Mouse (Mus musculus): ENCODE data around the gene Olfr944. TPM values are rescaled to one million over a fixed set of nuclear protein-coding genes. Genes with fewer than 3 reads are reported as not detected.

Gene Olfr944
- polyA plus RNA-seq (2015; fragmentation: Nextera tagmentation; extraction: Ambion mirVana), result not detected in 2 replicates

GRCm38 (mm10) chr9:39201620-39202019, at the start of gene Olfr944:
Gene Olfr944 (plus strand): TSS chr9:39201920.

DNA sequence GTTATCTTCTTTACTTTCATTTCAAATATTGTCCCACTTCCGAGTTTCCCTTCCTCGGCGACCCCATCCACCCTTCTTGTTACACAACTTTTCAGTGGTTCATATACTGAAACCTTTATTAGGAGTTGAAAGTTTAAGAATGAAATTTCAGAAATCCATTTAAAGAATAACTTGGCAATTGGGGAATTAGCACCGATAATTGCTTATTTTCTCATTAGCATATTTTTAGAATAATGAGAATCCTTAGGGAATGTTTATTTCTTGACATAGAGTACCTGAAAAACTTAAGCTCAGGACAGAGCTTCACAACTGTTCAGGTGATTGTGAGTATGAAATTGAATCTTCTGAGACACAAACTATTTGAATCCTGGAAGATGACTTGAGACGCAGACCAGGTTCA, 35.7 kb upstream of the Olfr944 start, which contains the start of gene Olfr943:
Gene Olfr943, plus strand, starts transcription at position 301 of the 400 bp plus-strand sequence.

DNA sequence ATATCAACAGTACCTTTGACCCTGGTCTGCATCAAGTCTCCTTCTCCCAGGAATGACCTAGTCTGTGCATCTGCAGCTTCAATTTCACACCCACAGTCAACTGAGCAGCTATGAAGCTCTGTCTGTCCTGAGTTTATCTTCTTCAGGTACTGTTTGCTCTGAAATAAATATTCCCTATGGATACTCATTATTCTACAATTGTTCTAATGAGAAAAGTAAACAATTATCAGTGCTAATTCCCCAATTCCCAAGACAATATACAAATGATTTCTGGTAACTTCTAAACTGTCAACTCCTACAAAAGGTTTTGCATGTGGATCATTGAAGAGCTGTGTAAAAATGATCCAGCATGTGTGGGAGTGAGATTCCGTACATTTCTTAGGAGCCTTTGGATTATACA, 48.2 kb downstream of the Olfr944 start, which contains the start of gene Olfr1537:
Gene Olfr1537, minus strand, starts transcription at position 101 of the 400 bp plus-strand sequence.

Other genes with a start within 250 kb of the Olfr944 start
- not detected in 2 replicates for gene Olfr933, start 229.6 kb upstream of the Olfr944 start, polyA plus RNA-seq (2015; fragmentation: Nextera tagmentation; extraction: Ambion mirVana)
- not detected in 2 replicates for gene Olfr934, start 213.6 kb upstream of the Olfr944 start, polyA plus RNA-seq (2015; fragmentation: Nextera tagmentation; extraction: Ambion mirVana)
- not detected in 2 replicates for gene Olfr935, start 202.2 kb upstream of the Olfr944 start, polyA plus RNA-seq (2015; fragmentation: Nextera tagmentation; extraction: Ambion mirVana)
- gene Olfr146, start 178.5 kb upstream of the Olfr944 start, polyA plus RNA-seq (2015; fragmentation: Nextera tagmentation; extraction: Ambion mirVana), result not detected in 2 replicates
- not detected in 2 replicates for gene Olfr937, start 137.0 kb upstream of the Olfr944 start, polyA plus RNA-seq (2015; fragmentation: Nextera tagmentation; extraction: Ambion mirVana)
- gene Olfr938, start 123.0 kb upstream of the Olfr944 start, polyA plus RNA-seq (2015; fragmentation: Nextera tagmentation; extraction: Ambion mirVana), result not detected in 2 replicates
- gene Olfr27, start 73.8 kb upstream of the Olfr944 start, polyA plus RNA-seq (2015; fragmentation: Nextera tagmentation; extraction: Ambion mirVana), result not detected in 2 replicates
- not detected in 2 replicates for gene Olfr943, start 35.6 kb upstream of the Olfr944 start, polyA plus RNA-seq (2015; fragmentation: Nextera tagmentation; extraction: Ambion mirVana)
- not detected in 2 replicates for gene Olfr1537, start 48.1 kb downstream of the Olfr944 start, polyA plus RNA-seq (2015; fragmentation: Nextera tagmentation; extraction: Ambion mirVana)
- gene Olfr945, start 74.9 kb downstream of the Olfr944 start, polyA plus RNA-seq (2015; fragmentation: Nextera tagmentation; extraction: Ambion mirVana), result not detected in 2 replicates
- not detected in 2 replicates for gene Olfr948, start 124.1 kb downstream of the Olfr944 start, polyA plus RNA-seq (2015; fragmentation: Nextera tagmentation; extraction: Ambion mirVana)
- gene Olfr951, start 185.5 kb downstream of the Olfr944 start, polyA plus RNA-seq (2015; fragmentation: Nextera tagmentation; extraction: Ambion mirVana), result not detected in 2 replicates
- not detected in 2 replicates for gene Olfr952, start 225.2 kb downstream of the Olfr944 start, polyA plus RNA-seq (2015; fragmentation: Nextera tagmentation; extraction: Ambion mirVana)

Measured in neural tube, postnatal 0 days (tissue).